Mouse (Mus musculus) left cerebral cortex, postnatal 4 days (tissue): ENCODE results near the gene Slc24a2. TPM values are rescaled to one million over a fixed set of nuclear protein-coding genes. Genes with fewer than 3 reads are reported as not detected.

Experiments
- DNase-seq: peaks from one replicate; pipeline ENCODE4 v3.0.0-alpha.2; 2022
- intact Hi-C: fragments of 180-260 bp; cut with DNase I; formaldehyde crosslinking; loops from one replicate; pipeline ENCODE4 v1.15.1; 2025
- total RNA-seq, 2 experiments: library from RNA; stranded (reverse); gene quantifications; 2 replicates each; pipeline ENCODE4 v1.2.3; 2021

Slc24a2 gene
- 10 to 100 TPM; 30.0 to 32.1 TPM for total RNA-seq

GRCm38 (mm10) chr4:87229960-87230551 is at the start of gene Slc24a2:
Gene Slc24a2 (minus strand): TSS chr4:87230477.
- intact Hi-C loops = loop anchor here (10.0 kb wide), 1 partner anchor 265 kb away; no protein-coding TSS in a partner anchor

GRCm38 (mm10) chr4:87274825-87275224 is 44.5 kb upstream of the Slc24a2 start:
- DNase-seq = no peak
- intact Hi-C loops = no loop called here

More at GRCm38 (mm10) chr4:87229960-87230551, at the start of gene Slc24a2:
- DNase-seq = peak; percentile 65

- no peak for DNase-seq
- intact Hi-C loops = no loop called here
Observed at GRCm38 (mm10) chr4:87274276-87274675, 44.0 kb upstream of the Slc24a2 start.

- no peak for DNase-seq
- intact Hi-C loops = no loop called here
Observed at GRCm38 (mm10) chr4:87273476-87273875, 43.2 kb upstream of the Slc24a2 start.

- intact Hi-C loops = no loop called here
- DNase-seq = peak; percentile 25
Observed at GRCm38 (mm10) chr4:87229224-87229959, 885 bp downstream of the Slc24a2 start.

- peak; percentile 20 for DNase-seq
- intact Hi-C loops = no loop called here
Observed at GRCm38 (mm10) chr4:87221586-87221985, 8.7 kb downstream of the Slc24a2 start.

- intact Hi-C loops = no loop called here
- DNase-seq = peak; percentile 82
Observed at GRCm38 (mm10) chr4:87218196-87218595, 12.1 kb downstream of the Slc24a2 start.

GRCm38 (mm10) chr4:87211344-87211978 is 18.8 kb downstream of the Slc24a2 start:
- intact Hi-C loops = no loop called here
- DNase-seq = no peak

- intact Hi-C loops = no loop called here
- no peak for DNase-seq
Observed at GRCm38 (mm10) chr4:87210533-87210932, 19.7 kb downstream of the Slc24a2 start.

- DNase-seq = peak; percentile 61
- intact Hi-C loops = no loop called here
Observed at GRCm38 (mm10) chr4:87202081-87202480, 28.2 kb downstream of the Slc24a2 start.

GRCm38 (mm10) chr4:87201229-87201628 is 29.0 kb downstream of the Slc24a2 start:
- intact Hi-C loops = no loop called here
- no peak for DNase-seq

- intact Hi-C loops = no loop called here
- DNase-seq = no peak
Observed at GRCm38 (mm10) chr4:87184147-87184930, 45.9 kb downstream of the Slc24a2 start.

- DNase-seq = peak; percentile 17
- intact Hi-C loops = no loop called here
Observed at GRCm38 (mm10) chr4:87177116-87177515, 53.2 kb downstream of the Slc24a2 start.

- intact Hi-C loops = no loop called here
- DNase-seq = no peak
Observed at GRCm38 (mm10) chr4:87163945-87164344, 66.3 kb downstream of the Slc24a2 start.

- intact Hi-C loops = no loop called here
- no peak for DNase-seq
Observed at GRCm38 (mm10) chr4:87158053-87158452, 72.2 kb downstream of the Slc24a2 start.

GRCm38 (mm10) chr4:87151990-87152389 is 78.3 kb downstream of the Slc24a2 start:
- intact Hi-C loops = no loop called here
- no peak for DNase-seq

GRCm38 (mm10) chr4:87149584-87149983 is 80.7 kb downstream of the Slc24a2 start:
- no peak for DNase-seq

GRCm38 (mm10) chr4:87141590-87142365 is 88.5 kb downstream of the Slc24a2 start:
- intact Hi-C loops = no loop called here
- DNase-seq = peak; percentile 39

More at GRCm38 (mm10) chr4:87149584-87149983, 80.7 kb downstream of the Slc24a2 start:
- intact Hi-C loops = no loop called here

- intact Hi-C loops = no loop called here
Observed at GRCm38 (mm10) chr4:87140901-87141300, 89.4 kb downstream of the Slc24a2 start.

GRCm38 (mm10) chr4:87132525-87132924 is 97.8 kb downstream of the Slc24a2 start:
- DNase-seq = no peak
- intact Hi-C loops = no loop called here

More at GRCm38 (mm10) chr4:87140901-87141300, 89.4 kb downstream of the Slc24a2 start:
- peak; percentile 88 for DNase-seq
